Mouse (Mus musculus) testis, postnatal 14 days (tissue): Measurements from ENCODE around the gene Clec1b.

ENCODE experiments used
- DNase-seq: peaks from one replicate; pipeline ENCODE4 v3.0.0; 2021; ENCODE audit warnings: low spot score

Clec1b gene

GRCm38 (mm10) chr6:129414177-129414576, 17.1 kb downstream of the Clec1b start:
- no peak for DNase-seq

GRCm38 (mm10) chr6:129422311-129422710, 25.2 kb downstream of the Clec1b start:
- DNase-seq = no peak

- DNase-seq = no peak
These were observed 26.1 kb downstream of the Clec1b start for GRCm38 (mm10) chr6:129423040-129423733.

GRCm38 (mm10) chr6:129423734-129424072, 26.6 kb downstream of the Clec1b start:
- DNase-seq = peak; percentile 31

- no peak for DNase-seq
These were observed 28.1 kb downstream of the Clec1b start for GRCm38 (mm10) chr6:129425217-129425616.

- DNase-seq = no peak
These were observed 28.7 kb downstream of the Clec1b start for GRCm38 (mm10) chr6:129425812-129426211.

- no peak for DNase-seq
These were observed 30.2 kb downstream of the Clec1b start for GRCm38 (mm10) chr6:129427281-129427680.

- DNase-seq = no peak
These were observed 37.1 kb downstream of the Clec1b start for GRCm38 (mm10) chr6:129434239-129434638.

- no peak for DNase-seq
These were observed 38.9 kb downstream of the Clec1b start for GRCm38 (mm10) chr6:129436025-129436424.

GRCm38 (mm10) chr6:129438033-129438432, 40.9 kb downstream of the Clec1b start:
- no peak for DNase-seq

GRCm38 (mm10) chr6:129449743-129450142, 52.6 kb downstream of the Clec1b start:
- DNase-seq = no peak

- DNase-seq = peak; percentile 10
These were observed 54.4 kb downstream of the Clec1b start, which contains the start of gene Clec1a for GRCm38 (mm10) chr6:129451411-129452039. Clec1a (minus strand) TSS chr6:129452000.
